Mouse (Mus musculus) embryonic facial prominence, embryonic 14.5 days (tissue): ENCODE measurements around the gene Mboat7. TPM values are rescaled to one million over a fixed set of nuclear protein-coding genes. Genes with fewer than 3 reads are reported as not detected.
A peak's percentile ranks its signal among the peaks of the same experiment; 100 is the strongest.

Source experiments
- ATAC-seq: fragments of 200-750 bp; cut with Nextera tagmentation; 2 replicates; pipeline ENCODE4 v1.8.0; 2017; ENCODE audit warnings: low read depth, moderate number of reproducible peaks, moderate TSS enrichment
- DNase-seq: peaks from one replicate; pipeline ENCODE4 v3.0.0-alpha.2; 2015; ENCODE audit warnings: low spot score
- H3K27ac ChIP-seq: fragments of 300-500 bp; sonication (generic); replicated peaks from 2 replicates; pipeline ENCODE4 v1.5.1; 2014; ENCODE audit warnings: low read depth, mild to moderate bottlenecking, low read length, moderate library complexity
- H3K27me3 ChIP-seq: fragments of 300-500 bp; sonication (generic); replicated peaks from 2 replicates; pipeline ENCODE4 v1.6.1; 2014; ENCODE audit warnings: low read length; ENCODE audit not compliant: control insufficient read depth, insufficient read depth
- H3K36me3 ChIP-seq: fragments of 300-500 bp; sonication (generic); 2 replicates; pipeline ENCODE4 v1.6.1; 2014; ENCODE audit warnings: low read length, mixed read lengths; ENCODE audit not compliant: control insufficient read depth, insufficient read depth
- H3K4me1 ChIP-seq: fragments of 300-500 bp; sonication (generic); 2 replicates; pipeline ENCODE4 v1.6.1; 2014; ENCODE audit warnings: antibody characterized with exemption, low read length; ENCODE audit not compliant: control insufficient read depth, insufficient read depth
- H3K4me2 ChIP-seq: fragments of 300-500 bp; sonication (generic); 2 replicates; pipeline ENCODE4 v1.6.1; 2014; ENCODE audit warnings: low read depth, mild to moderate bottlenecking, low read length, moderate library complexity, mixed read lengths
- H3K4me3 ChIP-seq: fragments of 300-500 bp; sonication (generic); 2 replicates; pipeline ENCODE4 v1.5.1; 2014; ENCODE audit warnings: low read depth, mild to moderate bottlenecking, low read length
- H3K9ac ChIP-seq: fragments of 300-500 bp; sonication (generic); 2 replicates; pipeline ENCODE4 v1.6.1; 2014; ENCODE audit warnings: low read depth, mild to moderate bottlenecking, low read length, moderate library complexity, mixed read lengths
- H3K9me3 ChIP-seq: fragments of 300-500 bp; sonication (generic); 2 replicates; pipeline ENCODE4 v1.6.1; 2016; ENCODE audit warnings: low read length; ENCODE audit not compliant: control insufficient read depth
- WGBS: fragments of 180-500 bp; shearing (Covaris S2); extraction: QIAGEN DNeasy Blood & Tissue Kit; methylation state at CpG from one replicate; pipeline ENCODE4 v1.1.7; 2014; 5-methylcytosine and 5-hydroxymethylcytosine counted together
- microRNA-seq: library from miRNA; unstranded; fragments of <30 nt; microRNA quantifications from one replicate; pipeline ENCODE4, GENCODE M21; 2016; ENCODE audit warnings: borderline number of aligned reads
- polyA plus RNA-seq: library from polyadenylated mRNA; unstranded; fragments of >200 nt; fragmentation: Nextera tagmentation; extraction: Ambion mirVana; gene quantifications from 2 replicates; pipeline ENCODE4 v1.2.1, GENCODE M21; 2014

The Mboat7 gene
- polyA plus RNA-seq, 1 experiment from 2014 or later, result 44.5 TPM

- peaks cover 22% of the 10 kb centered on the region for H3K4me1 ChIP-seq
- WGBS, result 70% methylated on average over 5 of the region's 5 CpGs
- H3K27ac ChIP-seq, result no peak overlapping the region
- DNase-seq (no peak), ATAC-seq (no peak)
- H3K9ac ChIP-seq, result 0 out of 2 replicates have a peak overlapping the region, but pooled peaks have one; percentile 11
- H3K27me3 ChIP-seq, result no peaks in the 10 kb centered on the region
- peaks cover 37% of the 10 kb centered on the region for H3K36me3 ChIP-seq
- H3K4me2 ChIP-seq, result peak overlapping the region; percentile 64; the same call in 1 of the 2 replicates
- H3K4me3 ChIP-seq, result no peak overlapping the region
- no peaks in the 10 kb centered on the region for H3K9me3 ChIP-seq
These were observed 49.9 kb downstream of the Mboat7 start for GRCm38 (mm10) chr7:3643412-3643811.

- H3K27me3 ChIP-seq, result no peaks in the 10 kb centered on the region
- no peak for DNase-seq
- no peak for ATAC-seq
- no peaks in the 10 kb centered on the region for H3K9me3 ChIP-seq
- no peak overlapping the region for H3K27ac ChIP-seq
- peak overlapping the region; percentile 81 for H3K9ac ChIP-seq
- H3K4me3 ChIP-seq, result peak overlapping the region; percentile 50
- H3K4me1 ChIP-seq, result peaks cover 13% of the 10 kb centered on the region
- H3K36me3 ChIP-seq, result peaks cover 39% of the 10 kb centered on the region
- WGBS, result 49% methylated on average over 3 of the region's 3 CpGs
- peak overlapping the region; percentile 96 for H3K4me2 ChIP-seq
These were observed 62.9 kb downstream of the Mboat7 start for GRCm38 (mm10) chr7:3630478-3630815.

GRCm38 (mm10) chr7:3629543-3630477 is 63.5 kb downstream of the Mboat7 start, which contains the start of the genes Tfpt and Prpf31:
Gene Tfpt (minus strand): TSS chr7:3629929.
Gene Prpf31 (plus strand): TSS chr7:3629985.
- WGBS, result 1% methylated on average over 47 of the region's 47 CpGs
- Histone ChIP-seq H3K27me3 (no peaks in the 10 kb centered on the region), H3K9me3 (no peaks in the 10 kb centered on the region), H3K4me3 (peak within 1 kb of the TSS; percentile 50), H3K4me2 (peak within 1 kb of the TSS; percentile 96), H3K4me1 (peaks cover 13% of the 10 kb centered on the region), H3K27ac (peak within 1 kb of the TSS; percentile 85), H3K9ac (peak within 1 kb of the TSS; percentile 81), H3K36me3 (peaks cover 34% of the 10 kb centered on the region)
- ATAC-seq, result peak; percentile 92
- peak; percentile 98 for DNase-seq

- H3K4me2 ChIP-seq, result peak overlapping the region; percentile 96
- peak overlapping the region; percentile 81 for H3K9ac ChIP-seq
- peak overlapping the region; percentile 85; the same call in 1 of the 2 replicates for H3K27ac ChIP-seq
- H3K4me3 ChIP-seq, result peak overlapping the region; percentile 50
- ATAC-seq, result no peak; the same call in 1 of the 2 replicates
- no peak for DNase-seq
- H3K9me3 ChIP-seq, result no peaks in the 10 kb centered on the region
- peaks cover 32% of the 10 kb centered on the region; the same call in 1 of the 2 replicates for H3K36me3 ChIP-seq
- WGBS, result 40% methylated on average over 4 of the region's 4 CpGs
- H3K4me1 ChIP-seq, result peaks cover 13% of the 10 kb centered on the region
- no peaks in the 10 kb centered on the region for H3K27me3 ChIP-seq
These were observed 64.3 kb downstream of the Mboat7 start for GRCm38 (mm10) chr7:3629030-3629429.

Small RNAs within 50 kb of the gene (microRNA-seq; reads per million reads assigned to microRNA genes)
- gene Mir3572, result 2.5 reads per million, percentile 11 among the genes with 10 or more reads in this experiment

Other genes starting within 250 kb of the Mboat7 start
- 0.22 and 0.29 TPM in 2 replicates for gene Tarm1, start 190.9 kb downstream of the Mboat7 start, polyA plus RNA-seq
- 0.22 and 0.49 TPM in 2 replicates for gene Oscar, start 77.4 kb downstream of the Mboat7 start, polyA plus RNA-seq
- gene Ndufa3, start 76.2 kb downstream of the Mboat7 start, polyA plus RNA-seq, result 497 and 552 TPM in 2 replicates
- 19.1 and 20.5 TPM in 2 replicates for gene Tfpt, start 63.6 kb downstream of the Mboat7 start, polyA plus RNA-seq
- 74.0 and 88.2 TPM in 2 replicates for gene Prpf31, start 63.5 kb downstream of the Mboat7 start, polyA plus RNA-seq
- 50.7 and 51.0 TPM in 2 replicates for gene Cnot3, start 48.3 kb downstream of the Mboat7 start, polyA plus RNA-seq
- gene Leng1, start 27.7 kb downstream of the Mboat7 start, polyA plus RNA-seq, result 13.1 and 13.4 TPM in 2 replicates
- gene Tmc4, start 16.0 kb downstream of the Mboat7 start, polyA plus RNA-seq, result 6.1 and 7.6 TPM in 2 replicates
- gene Tsen34, start 660 bp downstream of the Mboat7 start, polyA plus RNA-seq, result 244 and 268 TPM in 2 replicates
- 1,544 and 1,554 TPM in 2 replicates for gene Rps9, start 10.5 kb upstream of the Mboat7 start, polyA plus RNA-seq
- 0.92 and 0.97 TPM in 2 replicates for gene Pirb, start 26.9 kb upstream of the Mboat7 start, polyA plus RNA-seq
- gene Gm15448, start 132.2 kb upstream of the Mboat7 start, polyA plus RNA-seq, result not detected in 2 replicates
- 0.22 and 0.58 TPM in 2 replicates for gene Pira2, start 151.5 kb upstream of the Mboat7 start, polyA plus RNA-seq
- 0.13 and 0.14 TPM in 2 replicates for gene Gm14548, start 204.6 kb upstream of the Mboat7 start, polyA plus RNA-seq
- gene Lilra6, start 222.0 kb upstream of the Mboat7 start, polyA plus RNA-seq, result 0.11 and 0.13 TPM in 2 replicates